In genomic region chr12:54202765-54203655, GRCm38 (mm10) we compare ENCODE assay signal across 8 mouse cellular contexts. TPM values are rescaled to one million over a fixed set of nuclear protein-coding genes. Genes with fewer than 3 reads are reported as not detected.
DNase-seq lines count a peak whose midpoint lies in the region; ATAC-seq lines count a peak whose summit lies in the region.

No protein-coding gene starts in this region.

- peaks cover 3% of the 10 kb centered on the region for H3K4me1 ChIP-seq in erythroblast, embryonic 14.5 days (ENCODE audit: control insufficient read depth)
- H3K4me1 ChIP-seq in midbrain, embryonic 10.5 days = peaks cover 39% of the 10 kb centered on the region

- no peak for ATAC-seq in erythroblast, adult 5-6 weeks (replicated peaks; ENCODE audit: low FRiP score, poor library complexity, severe bottlenecking)

- H3K27me3 ChIP-seq in erythroblast, embryonic 14.5 days (ENCODE audit: control insufficient read depth) = peaks cover 41% of the 10 kb centered on the region
- H3K27me3 ChIP-seq in midbrain, embryonic 10.5 days (ENCODE audit: low read depth, poor library complexity, severe bottlenecking) = peaks cover 48% of the 10 kb centered on the region
- H3K27me3 ChIP-seq in splenic B cell, adult 2 months (ENCODE audit: control insufficient read depth, insufficient read depth, low read length, poor library complexity, severe bottlenecking) = no peaks in the 10 kb centered on the region; the same call in 1 of the 2 replicates

- intact Hi-C loops in heart, postnatal 14 days (cut with DNase I) = loop anchor here (2.0 to 10.0 kb wide), 5 partner anchors 16 to 342 kb away; no protein-coding TSS in a partner anchor
- intact Hi-C loops in left cerebral cortex, postnatal 4 days (cut with DNase I) = loop anchor here (10.0 kb wide), 2 partner anchors 152 to 292 kb away; no protein-coding TSS in a partner anchor

- peak; percentile 51 for DNase-seq in CD4-positive, CD25-positive, alpha-beta regulatory T cell, adult 2 months (ENCODE audit: low read depth, low spot score)
- DNase-seq in embryo, embryonic 10.5 days (ENCODE audit: low spot score) = peak; percentile 63
- DNase-seq in heart, postnatal 14 days = peak; percentile 57 to 58
- peak; percentile 54 for DNase-seq in left cerebral cortex, postnatal 4 days
- DNase-seq in midbrain, embryonic 10.5 days (ENCODE audit: low spot score) = peak; percentile 69
- peak; percentile 46 for DNase-seq in splenic B cell, adult 2 months (ENCODE audit: low read depth, low spot score)

- 4% methylated on average over 55 of the region's 55 CpGs for WGBS in midbrain, embryonic 10.5 days

- peak overlapping the region; percentile 83 for H3K27ac ChIP-seq in midbrain, embryonic 10.5 days (replicated peaks)

- H3K36me3 ChIP-seq in erythroblast, embryonic 14.5 days (ENCODE audit: control insufficient read depth) = no peaks in the 10 kb centered on the region
- no peaks in the 10 kb centered on the region for H3K36me3 ChIP-seq in midbrain, embryonic 10.5 days
- H3K36me3 ChIP-seq in splenic B cell, adult 2 months (ENCODE audit: control insufficient read depth, insufficient read depth, low read length, poor library complexity, severe bottlenecking) = no peaks in the 10 kb centered on the region

- peaks cover 2% of the 10 kb centered on the region; the same call in 1 of the 2 replicates for H3K9me3 ChIP-seq in erythroblast, embryonic 14.5 days (ENCODE audit: control insufficient read depth, low read length)
- H3K9me3 ChIP-seq in midbrain, embryonic 10.5 days (replicated peaks) = peaks cover 4% of the 10 kb centered on the region; the same call in 1 of the 2 replicates

- peak overlapping the region; percentile 31 for H3K4me3 ChIP-seq in erythroblast, embryonic 14.5 days (replicated peaks)
- H3K4me3 ChIP-seq in midbrain, embryonic 10.5 days = peak overlapping the region; percentile 71

RNA-seq across cellular contexts. Expression of gene Egln3, which starts 0.7 kb away (rescaled TPM):
- polyA plus RNA-seq in erythroblast, embryonic 14.5 days (2012) = not detected in 2 replicates
- total RNA-seq in erythroblast, adult 5-6 weeks (2015; ENCODE audit: low replicate concordance) = 2.5 and 13.6 TPM in 2 replicates
- total RNA-seq in erythroblast, adult 5-6 weeks (2017; ENCODE audit: low replicate concordance) = 0.14 and 2.6 TPM in 2 replicates
- 10 to 100 TPM; 65.7 to 75.7 TPM for total RNA-seq in heart, postnatal 14 days (2021)
- 10 to 100 TPM; 18.3 to 19.0 TPM for total RNA-seq in left cerebral cortex, postnatal 4 days (2021)
- 2.7 and 3.5 TPM in 2 replicates for polyA plus RNA-seq in midbrain, embryonic 10.5 days (2016; fragmentation: Nextera tagmentation; extraction: Ambion mirVana)
